Mouse (Mus musculus) thymus, postnatal 14 days (tissue): ENCODE measurements around the gene Ankdd1b.

ENCODE experiments used
- DNase-seq: peaks from one replicate; pipeline ENCODE4 v3.0.0; 2021

Ankdd1b gene

DNA sequence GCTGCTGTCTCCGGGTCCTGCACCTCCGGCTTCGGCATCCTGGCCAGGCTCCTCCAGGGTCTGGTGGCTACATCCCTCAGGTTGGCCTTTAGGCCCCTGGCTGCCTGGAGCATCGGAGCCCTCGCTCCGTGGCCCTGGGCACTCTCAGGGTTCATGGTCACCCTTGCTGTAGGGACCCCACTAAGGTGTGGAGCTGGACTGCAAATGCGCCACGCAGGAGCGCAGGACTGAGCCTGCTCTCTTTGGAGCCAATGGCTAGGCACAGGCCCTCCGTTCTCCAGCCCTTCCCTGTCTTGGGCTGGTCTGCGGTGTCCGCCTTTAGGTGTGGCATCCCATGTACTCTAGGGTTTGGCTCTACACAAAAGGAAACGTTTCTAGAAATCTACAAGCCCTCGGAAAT lies at the start of gene Ankdd1b:
TSS of gene Ankdd1b (minus strand) at position 242 of the 400 bp plus-strand sequence.
- no peak for DNase-seq

DNA sequence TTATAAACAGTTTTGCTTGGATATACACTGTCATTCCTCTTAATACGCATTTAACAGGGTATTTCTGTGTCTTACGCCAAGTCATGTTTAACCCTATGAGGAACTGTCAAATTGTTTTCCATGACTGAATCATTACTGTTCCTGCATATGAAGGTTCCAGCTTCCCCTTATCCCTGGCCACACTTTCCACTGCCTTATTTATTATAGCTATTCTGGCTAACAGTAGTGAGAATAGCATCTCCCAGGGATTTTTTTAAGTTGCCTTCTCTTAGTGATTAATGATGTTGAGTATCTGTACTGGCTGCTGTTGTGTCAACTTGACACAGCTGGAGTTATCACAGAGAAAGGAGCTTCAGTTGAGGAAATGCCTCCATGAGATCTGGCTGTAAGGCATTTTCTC lies 46.3 kb upstream of the Ankdd1b start:
- DNase-seq: no peak

DNA sequence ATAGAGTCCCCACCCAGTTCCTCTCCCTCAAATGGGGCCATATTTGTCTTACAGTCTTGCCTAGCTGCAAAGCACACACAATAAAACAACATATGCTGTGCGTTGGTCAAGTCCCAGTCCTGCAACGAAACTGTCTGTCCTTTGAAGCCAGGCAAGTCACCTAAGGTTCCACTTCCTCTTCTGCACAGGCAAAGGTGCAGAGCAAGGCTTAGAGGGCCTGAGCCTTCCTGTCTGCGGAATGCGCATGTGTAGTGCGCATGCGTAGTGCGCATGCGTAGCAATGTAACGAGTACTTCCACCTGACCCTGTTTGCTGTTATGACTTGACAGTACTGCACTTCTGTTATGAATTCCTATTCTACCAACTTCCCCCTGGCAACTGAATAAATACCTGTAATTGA lies 45.3 kb upstream of the Ankdd1b start:
- DNase-seq: no peak

DNA sequence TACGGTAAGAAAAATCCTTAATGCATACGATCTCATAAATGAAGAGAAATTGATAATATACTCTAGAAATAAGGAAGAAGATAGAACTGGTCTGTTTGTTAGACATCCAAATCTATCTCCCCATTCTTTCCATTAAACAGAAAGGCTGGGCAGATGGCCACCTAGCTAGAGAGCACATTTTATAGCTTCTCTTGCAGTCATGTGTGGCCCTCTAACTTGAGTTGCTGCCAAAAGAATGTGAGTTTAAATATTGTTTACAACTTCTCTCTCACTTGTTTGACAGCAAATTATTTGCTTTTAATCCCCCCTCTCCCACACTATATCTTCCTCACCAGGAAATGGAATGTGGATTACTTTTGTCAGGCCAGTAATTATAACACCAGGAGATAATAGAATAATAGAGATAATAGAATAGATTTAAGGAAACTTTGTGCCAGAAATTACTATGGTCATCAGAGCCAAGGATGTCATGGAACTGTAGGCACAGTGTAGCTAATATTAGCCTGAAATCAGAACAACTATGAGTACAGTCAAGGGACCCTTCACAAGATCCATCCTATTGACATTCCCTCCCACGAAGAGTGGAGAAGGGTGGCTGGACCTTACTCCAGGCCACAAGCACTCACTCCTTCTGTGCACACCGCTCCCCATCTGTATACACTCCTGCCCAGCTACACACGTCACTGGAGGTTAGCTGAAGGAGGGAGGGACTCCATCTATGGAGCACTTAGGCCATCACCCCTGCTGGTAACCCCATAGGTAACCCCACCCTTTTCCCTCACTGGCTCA lies 43.4 kb upstream of the Ankdd1b start:
- no peak for DNase-seq

DNA sequence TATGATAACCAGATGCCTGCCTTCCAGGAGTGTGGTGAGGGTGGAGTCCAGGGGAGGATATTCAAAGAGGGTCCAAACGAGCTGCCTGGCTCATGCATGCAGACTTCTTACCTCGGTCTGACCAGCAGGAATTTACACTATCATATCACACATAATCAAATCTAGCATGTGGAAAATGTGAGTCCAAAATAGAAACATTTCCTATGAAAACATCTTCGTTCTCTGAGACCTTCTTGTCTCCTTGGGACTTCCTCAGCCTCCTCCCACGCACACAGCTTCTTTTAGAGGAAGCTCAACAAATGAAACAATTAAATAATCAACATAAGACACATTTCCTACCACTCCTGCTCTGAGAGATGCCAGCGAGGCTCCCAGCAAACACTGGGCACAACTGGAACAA lies 40.9 kb upstream of the Ankdd1b start:
- DNase-seq: no peak

DNA sequence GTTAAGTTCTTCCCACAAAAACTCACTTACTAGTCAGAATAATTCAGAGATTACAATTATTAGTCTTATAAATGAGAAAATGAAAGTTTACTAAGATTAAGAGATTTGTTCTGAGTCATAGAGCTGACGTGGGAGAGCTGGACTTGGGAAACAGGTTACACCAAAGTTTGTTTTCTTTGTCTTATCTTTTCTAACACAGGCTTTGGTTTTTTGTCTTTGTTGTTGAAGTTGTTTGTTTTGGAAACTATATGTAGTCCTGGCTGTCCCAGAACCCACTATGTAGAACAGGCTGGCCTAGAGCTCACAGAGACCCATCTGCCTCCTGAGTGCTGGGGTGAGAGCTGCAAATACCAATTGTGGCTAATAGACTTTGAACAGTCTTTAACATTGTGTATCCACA lies 40.3 kb upstream of the Ankdd1b start:
- DNase-seq: no peak

DNA sequence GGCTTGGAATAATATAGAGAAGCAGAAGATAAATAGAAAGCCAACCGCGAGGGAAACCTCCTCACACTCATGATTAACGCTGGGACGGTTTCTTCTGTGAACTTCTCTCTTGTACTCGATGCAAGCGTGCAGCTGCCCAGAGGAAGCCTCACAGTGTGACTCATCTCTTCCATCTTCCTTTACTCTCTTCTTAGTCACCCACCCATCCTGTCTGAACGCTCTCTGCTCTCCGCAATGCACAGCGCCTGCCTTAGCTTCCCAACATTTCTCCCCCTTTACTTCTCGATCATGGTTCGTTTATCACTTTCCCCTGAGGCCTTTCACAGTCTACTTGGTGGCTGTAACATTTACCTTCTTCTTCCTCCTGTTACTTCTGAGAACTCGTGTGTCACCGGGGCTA lies 39.6 kb upstream of the Ankdd1b start:
- peak; percentile 29 for DNase-seq

DNA sequence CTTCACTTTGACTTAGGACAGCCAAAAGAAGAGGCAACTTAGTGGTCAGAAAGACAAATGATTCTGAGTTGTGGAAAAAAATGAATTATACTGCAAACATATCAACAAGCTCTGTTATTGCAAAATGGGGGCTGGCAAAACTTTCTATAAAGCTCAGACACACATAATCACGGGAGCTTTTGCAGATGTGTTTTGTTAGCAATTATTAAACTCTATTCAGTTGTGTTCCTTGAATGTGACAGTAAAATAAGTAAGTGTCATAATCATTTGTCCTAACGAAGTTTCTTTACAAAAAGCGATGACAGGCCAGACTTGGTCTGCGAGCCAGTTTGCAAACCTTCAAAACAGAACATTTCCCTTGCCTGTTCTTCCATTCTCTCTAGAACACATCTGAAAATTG lies 36.5 kb upstream of the Ankdd1b start:
- no peak for DNase-seq

DNA sequence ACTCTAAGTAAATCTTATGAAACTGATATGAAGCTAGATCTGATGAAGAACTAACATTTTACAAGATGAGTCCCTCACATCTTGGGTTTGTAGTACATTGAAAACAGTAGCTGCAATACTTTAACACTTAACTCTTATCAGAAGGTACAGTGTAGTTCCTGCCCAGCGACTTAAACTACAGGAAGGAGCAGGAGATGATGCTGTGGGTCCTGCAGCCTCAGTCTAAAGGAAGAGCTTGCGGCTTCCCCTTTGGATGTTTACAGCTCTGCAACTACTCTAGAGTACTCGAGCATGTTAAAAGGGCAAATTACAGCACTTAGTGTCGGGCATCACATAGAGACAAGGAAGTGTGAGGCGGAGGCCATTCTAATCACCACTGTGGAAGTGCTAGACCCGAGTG lies 35.3 kb upstream of the Ankdd1b start:
- DNase-seq: no peak

DNA sequence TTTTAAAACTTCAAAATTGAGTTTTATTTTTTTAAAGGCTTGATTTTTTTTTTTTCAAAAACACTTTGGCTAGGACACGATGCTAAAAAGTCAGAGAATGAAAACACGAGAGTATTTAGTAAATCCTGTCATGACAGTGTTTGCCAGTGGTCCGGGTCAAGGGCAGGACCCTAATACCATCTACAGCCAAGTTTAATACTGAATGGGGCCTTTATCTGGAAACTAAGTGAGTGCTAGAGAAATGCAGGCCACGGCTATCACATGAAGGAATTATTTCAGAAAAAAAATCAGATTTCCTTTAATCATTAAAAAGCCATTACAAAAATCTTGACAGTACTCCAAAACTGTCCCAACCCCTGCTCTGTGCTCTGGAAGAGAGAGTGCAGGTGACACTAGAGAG lies 34.7 kb upstream of the Ankdd1b start:
- DNase-seq: no peak

DNA sequence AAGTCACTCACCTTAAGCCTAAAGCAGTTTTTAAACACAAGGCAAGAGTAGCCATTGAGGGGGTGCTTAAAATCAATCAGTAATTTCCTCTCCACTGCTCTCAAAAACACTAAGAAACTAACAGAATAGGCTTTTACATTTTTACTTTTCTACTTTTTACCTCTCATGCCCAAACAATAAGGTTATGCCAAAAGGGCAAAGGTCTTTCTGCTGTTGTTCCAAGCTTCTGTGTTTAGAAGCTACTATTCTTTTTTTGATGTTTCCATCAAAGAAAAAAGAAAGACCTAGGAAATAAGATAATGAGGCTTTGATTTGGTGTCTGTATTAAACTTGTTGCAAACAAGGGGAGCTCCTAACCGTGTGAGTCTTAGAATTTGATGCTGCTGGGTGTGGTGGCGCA lies 28.9 kb upstream of the Ankdd1b start:
- no peak for DNase-seq

DNA sequence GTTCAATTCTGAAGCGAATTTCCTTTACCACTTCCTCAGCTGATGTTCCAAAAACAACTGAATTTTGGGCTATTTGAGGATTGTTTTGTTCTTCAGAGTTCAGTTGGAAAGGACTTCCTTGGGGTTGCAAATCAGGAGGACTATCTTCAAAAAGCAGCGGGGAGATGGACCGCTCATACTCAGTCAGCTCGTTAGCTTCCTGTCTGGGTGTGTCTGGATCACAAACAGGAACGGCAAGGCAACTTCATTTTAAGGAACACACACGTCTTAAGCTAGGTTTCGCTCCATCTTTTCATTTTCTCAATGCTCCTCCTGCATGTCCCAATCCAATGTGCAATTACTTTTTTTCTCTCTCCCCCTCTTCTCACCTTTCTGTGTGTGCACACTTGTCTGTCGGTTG lies 25.6 kb upstream of the Ankdd1b start:
- DNase-seq: no peak

DNA sequence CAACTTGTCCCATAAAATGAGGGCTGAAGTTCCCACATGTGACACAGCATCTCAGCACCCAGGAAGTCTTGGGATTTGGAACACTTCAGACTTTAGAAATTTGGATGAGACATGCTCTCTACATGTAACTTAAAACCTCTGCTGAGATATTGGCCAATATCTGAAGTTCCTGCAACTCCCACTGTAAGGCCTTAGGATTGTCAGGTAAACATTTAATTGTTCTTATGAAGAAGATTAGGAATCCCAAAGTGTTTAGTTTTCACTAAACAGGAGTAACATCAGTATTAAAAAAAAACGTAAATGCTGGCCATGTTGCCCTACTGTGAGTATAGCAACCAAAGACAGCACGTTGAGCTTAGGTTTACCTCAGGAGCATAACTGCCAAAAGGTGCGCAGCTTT lies 19.4 kb upstream of the Ankdd1b start, which contains the start of gene Gm17622:
TSS of gene Gm17622 (plus strand) at position 301 of the 400 bp plus-strand sequence.
- DNase-seq: no peak

DNA sequence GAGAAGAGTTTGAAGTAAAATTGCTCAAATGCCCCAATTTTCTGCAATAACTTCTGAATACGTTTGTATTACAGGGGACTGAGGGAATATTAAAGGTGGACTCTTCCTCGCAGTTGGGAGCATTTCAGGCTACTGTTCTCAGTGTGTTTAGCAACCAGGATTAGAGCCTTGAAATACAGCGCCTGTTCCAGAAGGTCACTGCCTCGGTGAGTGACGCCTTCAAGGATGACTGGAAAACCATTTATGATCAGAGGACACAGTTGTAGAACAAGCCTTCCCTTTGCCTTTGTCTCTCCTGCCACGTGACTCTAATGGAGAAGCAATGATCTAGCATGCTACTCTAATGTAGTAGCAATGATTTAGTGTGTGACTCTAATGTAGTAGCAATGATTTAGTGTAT lies 17.0 kb upstream of the Ankdd1b start:
- no peak for DNase-seq

DNA sequence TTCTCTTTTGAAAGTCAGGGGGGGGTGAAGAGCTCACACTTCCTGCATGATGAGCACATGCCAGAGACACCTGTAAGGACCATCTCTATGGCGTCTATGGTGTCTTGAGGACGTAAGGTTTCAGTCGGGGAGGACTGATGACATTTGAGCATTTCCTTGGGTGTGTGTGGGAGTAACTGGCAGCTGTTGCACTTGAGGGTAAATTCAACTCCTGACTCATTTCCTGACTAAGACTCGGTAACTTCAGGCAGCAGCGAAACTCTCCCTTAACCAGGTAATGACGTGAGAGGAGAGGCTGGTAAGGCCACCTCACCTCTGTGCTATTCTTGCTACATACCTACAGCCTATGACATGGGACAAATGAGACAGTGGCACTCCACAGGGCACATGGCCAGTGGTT lies 16.2 kb upstream of the Ankdd1b start:
- DNase-seq: no peak

DNA sequence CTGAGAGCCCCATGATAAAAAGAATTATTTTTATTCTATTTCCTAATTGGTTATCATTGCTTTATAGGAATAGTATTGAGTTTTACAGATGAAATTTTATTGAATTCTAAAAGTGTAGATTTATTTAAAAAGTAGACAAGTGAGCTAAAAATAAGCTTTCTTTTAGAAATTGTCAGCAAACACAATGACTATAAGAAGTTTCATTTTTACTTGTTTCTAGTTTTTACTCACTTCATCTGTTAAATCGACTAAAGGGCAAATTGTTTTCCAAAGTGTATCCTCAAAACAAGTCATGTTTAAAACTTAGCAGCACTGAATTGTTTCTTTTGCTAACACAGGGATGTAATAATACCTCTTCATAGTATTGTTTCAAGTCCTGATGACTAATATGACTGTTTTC lies 8.0 kb upstream of the Ankdd1b start:
- no peak for DNase-seq

DNA sequence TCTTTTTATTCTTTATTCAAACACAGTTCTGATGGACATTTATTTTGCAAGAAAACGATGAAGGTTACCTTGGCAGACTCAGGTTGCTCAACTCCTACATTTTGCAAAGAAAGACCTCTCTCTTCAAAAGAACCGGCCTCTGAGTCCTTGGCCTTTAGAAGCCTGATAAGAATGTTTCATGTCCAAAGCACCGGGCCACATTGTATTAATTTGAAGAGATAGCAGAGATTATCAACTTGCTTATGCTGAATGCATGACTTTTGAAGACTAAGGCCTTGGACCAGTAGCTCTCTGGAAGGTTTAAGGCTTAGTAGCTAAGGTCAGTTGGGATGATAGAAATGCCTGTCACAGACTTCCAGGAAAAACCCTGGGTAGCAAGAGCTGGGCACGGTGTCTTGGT lies 6.2 kb upstream of the Ankdd1b start:
- DNase-seq: no peak

DNA sequence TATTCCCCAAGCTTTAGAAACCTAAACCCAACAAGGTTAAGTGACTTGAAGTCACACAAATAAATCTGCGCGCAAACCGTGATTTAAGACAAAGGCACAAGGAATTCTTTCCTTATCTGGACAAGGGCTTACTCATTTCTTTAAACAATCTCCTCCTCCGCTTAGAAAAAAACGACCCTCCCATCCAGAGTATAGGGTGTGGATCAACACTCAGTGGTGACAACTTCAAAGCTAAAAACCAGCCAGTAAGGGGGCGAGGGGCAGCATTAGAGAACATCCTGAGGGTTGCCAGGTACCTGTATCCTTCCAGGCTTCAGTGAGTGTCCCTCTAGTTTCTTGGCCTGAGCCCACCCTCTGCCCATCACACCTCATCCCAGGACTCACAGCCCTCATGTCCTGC lies 442 bp downstream of the Ankdd1b start:
- DNase-seq: no peak

DNA sequence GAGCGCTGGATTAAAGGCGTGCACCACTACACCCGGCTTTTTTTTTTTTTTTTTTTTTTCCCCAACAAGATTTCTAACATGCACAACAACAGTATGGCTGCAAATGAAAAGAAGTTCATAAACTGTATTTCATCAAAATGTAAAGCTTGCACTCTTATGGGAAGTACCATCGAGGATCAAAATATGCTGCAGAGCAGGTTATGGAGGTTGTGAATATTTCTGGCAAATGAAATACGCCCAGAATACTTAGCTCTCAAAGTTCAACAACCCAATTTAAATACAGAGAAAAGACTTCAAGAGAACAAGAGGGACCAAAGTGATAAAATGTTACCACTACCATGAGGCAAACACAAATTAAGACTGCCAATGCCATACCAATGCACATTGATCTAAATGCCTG lies 2.3 kb downstream of the Ankdd1b start:
- no peak for DNase-seq

DNA sequence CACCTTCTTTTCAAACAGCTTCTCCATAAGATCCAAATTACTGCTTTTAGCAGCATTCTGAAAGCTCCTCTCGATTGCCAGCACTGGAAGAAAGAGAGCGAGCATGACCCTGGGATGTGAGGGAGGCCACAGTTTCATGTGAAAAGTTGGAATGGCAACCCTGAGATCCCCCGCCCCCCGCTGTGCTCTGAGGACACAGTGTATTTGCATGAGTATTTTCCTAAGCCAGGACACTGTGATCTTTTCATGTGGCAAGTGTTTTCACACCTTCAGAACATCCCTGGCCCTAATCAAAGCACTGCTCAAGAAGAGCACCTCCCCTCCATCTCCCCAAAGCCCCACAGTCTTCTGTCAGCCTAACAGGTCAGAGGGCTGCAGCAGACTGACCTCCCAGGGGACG lies 5.7 kb downstream of the Ankdd1b start:
- DNase-seq: no peak

DNA sequence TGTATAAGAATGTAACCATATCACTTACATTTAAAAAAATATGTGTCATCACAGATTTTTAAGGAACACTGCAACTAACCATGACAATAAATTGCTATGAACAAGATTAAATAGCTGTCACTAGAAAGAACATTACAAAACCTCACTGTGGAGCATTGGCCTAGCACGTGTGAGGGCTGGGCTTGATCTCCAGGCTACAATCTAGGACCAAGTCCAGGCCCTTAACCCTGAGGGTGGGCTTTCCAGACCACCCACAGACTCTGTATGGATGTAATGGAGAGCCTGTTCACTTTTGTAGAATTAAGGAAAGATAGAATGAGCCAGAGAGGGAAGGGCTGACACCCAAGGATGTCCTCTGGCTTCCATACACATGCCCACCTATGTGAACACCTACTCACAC lies 8.4 kb downstream of the Ankdd1b start:
- no peak for DNase-seq

DNA sequence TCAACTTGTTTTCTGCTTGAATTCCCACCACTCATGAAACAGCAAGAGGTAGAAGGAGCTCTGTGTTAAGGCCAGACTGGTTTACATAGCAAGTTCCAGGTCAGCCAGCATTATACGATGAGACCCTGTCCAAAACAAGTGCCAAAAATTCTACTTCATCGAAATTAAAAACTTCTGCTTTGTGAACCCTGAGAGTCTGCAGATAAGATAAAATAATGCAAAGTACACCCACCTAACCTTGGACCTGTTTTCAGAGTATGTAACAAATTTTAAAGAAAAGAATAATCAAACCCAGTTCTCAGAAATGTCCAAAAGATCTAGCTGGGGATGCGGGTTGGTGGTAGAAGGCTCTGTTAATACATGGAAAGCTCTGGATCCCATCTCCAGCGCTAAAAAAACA lies 12.4 kb downstream of the Ankdd1b start:
- DNase-seq: no peak

DNA sequence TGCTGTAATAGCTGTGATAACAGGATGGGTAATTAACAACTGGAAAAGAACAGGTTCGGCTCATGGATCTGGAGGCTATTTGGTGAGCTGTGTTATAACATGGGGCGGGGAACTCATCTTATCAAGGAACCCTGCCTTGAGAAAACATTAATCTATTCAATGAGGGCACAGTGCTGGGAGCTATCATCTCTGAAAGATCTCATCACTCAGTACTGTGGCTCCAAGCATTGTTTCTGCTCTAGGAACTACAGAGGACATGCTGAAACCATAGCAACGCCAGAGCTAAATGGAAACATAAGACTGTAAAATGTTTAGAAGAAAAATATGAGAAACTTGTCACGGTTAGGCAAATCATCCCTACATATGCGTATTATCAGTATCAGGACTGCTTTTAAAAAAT lies 13.0 kb downstream of the Ankdd1b start:
- DNase-seq: no peak

DNA sequence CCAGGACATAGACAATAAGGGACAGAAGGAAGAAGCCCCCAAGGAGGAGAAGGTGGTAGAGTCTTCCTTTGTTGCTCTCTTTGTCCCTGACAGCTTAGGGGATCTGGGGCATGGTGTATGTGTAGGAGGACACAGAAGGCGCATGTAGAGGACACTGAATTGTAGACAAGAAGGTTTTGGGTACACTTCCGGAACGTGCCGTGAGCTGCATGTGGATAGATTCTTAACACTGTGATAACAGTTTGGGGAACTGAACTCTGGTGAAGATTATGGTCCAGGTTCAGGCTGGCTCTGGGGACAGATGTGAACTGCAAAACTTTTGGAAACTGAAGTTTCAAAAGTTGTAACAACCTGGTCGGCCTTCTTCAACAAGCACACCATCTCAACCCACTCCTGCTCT lies 13.4 kb downstream of the Ankdd1b start:
- DNase-seq: no peak

DNA sequence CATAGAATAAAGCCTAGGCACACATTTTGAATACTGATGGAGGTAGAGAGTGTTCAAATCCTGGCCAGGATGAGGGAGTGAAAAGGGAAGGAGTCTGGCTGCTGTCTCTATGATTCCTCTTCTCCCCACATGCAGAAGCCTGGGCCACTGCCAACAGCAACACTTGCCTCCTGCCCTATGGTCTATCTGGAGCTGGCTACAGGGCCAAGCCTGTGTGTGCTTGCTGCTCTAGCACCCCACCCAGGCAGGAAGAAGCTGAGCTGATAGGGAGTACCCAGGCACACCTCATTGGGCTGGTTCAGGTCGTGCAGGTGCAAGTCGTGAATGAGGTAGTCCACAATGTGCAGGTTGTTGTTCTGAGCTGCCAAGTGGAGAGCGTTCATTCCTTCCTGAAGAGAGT lies 16.7 kb downstream of the Ankdd1b start:
- no peak for DNase-seq
